Mouse (Mus musculus): ENCODE measurements around the gene Trmo. TPM values are rescaled to one million over a fixed set of nuclear protein-coding genes. Genes with fewer than 3 reads are reported as not detected.

The Trmo gene
- 4.1 and 5.0 TPM in 2 replicates for total RNA-seq (2012; rRNA removed)
- 1 to 10 TPM in 1 of 2 experiments, not detected in 1; 3.5 TPM for polyA plus RNA-seq (2012; ENCODE audit: insufficient read depth in 1 of 2, insufficient read length in 2 of 2, low read depth in 1 of 2, low replicate concordance in 2 of 2, missing spikeins in 1 of 2)

DNA sequence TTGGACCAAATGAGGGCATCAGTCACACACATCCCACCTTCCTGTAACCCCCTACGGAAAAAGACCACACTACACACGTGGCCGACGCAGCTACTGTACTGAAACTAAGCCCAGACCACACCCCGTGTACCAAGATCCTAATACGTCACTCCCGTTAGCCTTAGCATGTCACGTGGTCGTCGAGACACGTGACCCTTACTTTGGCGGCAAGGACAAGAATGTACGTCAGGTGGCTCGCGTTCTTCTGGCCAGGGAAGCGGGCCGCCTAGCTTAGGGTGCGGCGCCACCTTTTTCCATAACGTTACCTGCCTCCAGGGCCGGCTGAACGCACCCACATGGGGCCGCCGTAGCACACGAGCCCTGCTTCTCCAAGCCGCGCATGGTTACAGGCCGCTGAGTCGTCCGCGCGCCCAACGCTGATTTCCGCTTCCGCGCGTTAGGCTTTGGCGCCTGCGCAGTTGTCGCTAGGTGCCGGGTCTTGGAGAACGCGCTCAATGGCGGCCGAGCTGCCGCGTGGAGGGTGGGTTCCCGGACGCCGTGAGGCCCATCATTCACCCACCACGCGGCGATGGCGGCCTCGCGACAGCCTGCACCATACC is at the start of gene Trmo:
Gene Trmo, minus strand, starts transcription at position 425 of the 599 bp plus-strand sequence.
- Histone ChIP-seq H3K27ac (ENCODE audit: control insufficient read depth, low read depth, low read length) (peak within 1 kb of the TSS; percentile 96), H3K4me1 (ENCODE audit: control insufficient read depth in 1 of 2, insufficient read depth in 2 of 2, low read length in 2 of 2) (0 out of 4 replicates have a peak, but pooled peaks cover 0 to 2% of the 10 kb centered on the region in 2 experiments), H3K9ac (ENCODE audit: control insufficient read depth, low read depth, low read length, poor library complexity, severe bottlenecking) (peak within 1 kb of the TSS; percentile 97), H3K27me3 (ENCODE audit: control insufficient read depth in 1 of 2, insufficient read depth in 2 of 2, low read length in 2 of 2) (no peaks in the 10 kb centered on the region), H3K79me2 (ENCODE audit: control insufficient read depth, insufficient read depth, low read length, poor library complexity) (peaks cover 5% of the 10 kb centered on the region; the same call in 1 of the 2 replicates), H3K9me3 (replicated peaks; ENCODE audit: insufficient read depth, low read length) (no peaks in the 10 kb centered on the region), H3K4me3 (ENCODE audit: control insufficient read depth in 1 of 2, insufficient read depth in 1 of 2, low read depth in 2 of 2, low read length in 2 of 2) (peak within 1 kb of the TSS; percentile 70 to 90), H3K36me3 (ENCODE audit: control insufficient read depth in 1 of 2, insufficient read depth in 2 of 2, low read length in 2 of 2) (peaks cover 0 to 2% of the 10 kb centered on the region in 2 experiments; a peak in 1 of 4 replicates)
- peak; percentile 98 for DNase-seq (ENCODE audit: low read depth, low spot score)
- TF ChIP-seq ZKSCAN1 (IDR thresholded peaks at IDR 0.05; ENCODE audit: low read depth, low read length) (no peak), CTCF (IDR thresholded peaks at IDR 0.05 in 2 of 3, conservative IDR thresholded peaks at IDR 0.05 in 1 of 3; ENCODE audit: control insufficient read depth in 1 of 3, insufficient read depth in 1 of 3, low read depth in 2 of 3, low read length in 3 of 3, poor library complexity in 1 of 3, severe bottlenecking in 1 of 3) (0 out of 6 replicates have a peak, but pooled peaks of 1 of the 3 experiments have one; percentile 0), POLR2A (IDR thresholded peaks at IDR 0.05; ENCODE audit: control insufficient read depth in 1 of 2, insufficient read depth in 1 of 2, low read depth in 1 of 2, low read length in 2 of 2, poor library complexity in 1 of 2) (peak; percentile 96 to 99), BHLHE40 (IDR thresholded peaks at IDR 0.05; ENCODE audit: borderline replicate concordance, low read depth, low read length) (no peak), TBP (IDR thresholded peaks at IDR 0.05; ENCODE audit: low read depth, low read length) (peak; percentile 81), ELF1 (IDR thresholded peaks at IDR 0.05; ENCODE audit: low read depth, low read length) (peak; percentile 76), MAFK (IDR thresholded peaks at IDR 0.05; ENCODE audit: borderline replicate concordance, low read depth, low read length) (no peak), POLR2AphosphoS5 (IDR thresholded peaks at IDR 0.05; ENCODE audit: borderline replicate concordance, low read depth, low read length) (peak; percentile 87), JUND (IDR thresholded peaks at IDR 0.05; ENCODE audit: low read depth, low read length) (no peak), ZNF384 (IDR thresholded peaks at IDR 0.05; ENCODE audit: low read depth, low read length) (no peak), RCOR1 (IDR thresholded peaks at IDR 0.05; ENCODE audit: low read depth, low read length) (no peak), KAT2A (conservative IDR thresholded peaks at IDR 0.05; ENCODE audit: low read depth, low read length) (no peak), SMC3 (IDR thresholded peaks at IDR 0.05; ENCODE audit: low read depth, low read length) (no peak), ETS1 (IDR thresholded peaks at IDR 0.05; ENCODE audit: low read depth, low read length) (peak; percentile 86), ZMIZ1 (IDR thresholded peaks at IDR 0.05; ENCODE audit: low read depth, low read length) (peak; percentile 60), E2F4 (IDR thresholded peaks at IDR 0.05; ENCODE audit: borderline replicate concordance, low read depth, low read length) (peak; percentile 86), MAX (IDR thresholded peaks at IDR 0.05; ENCODE audit: low read length) (peak; percentile 97), MEF2A (IDR thresholded peaks at IDR 0.05; ENCODE audit: extremely low read depth, insufficient replicate concordance, low read depth, low read length, poor library complexity, severe bottlenecking) (no peak), EP300 (IDR thresholded peaks at IDR 0.05; ENCODE audit: low read depth in 1 of 2, low read length in 2 of 2) (no peak), CHD1 (IDR thresholded peaks at IDR 0.05; ENCODE audit: low read depth, low read length) (no peak), NRF1 (IDR thresholded peaks at IDR 0.05; ENCODE audit: insufficient read depth, low read depth, low read length, poor library complexity, severe bottlenecking) (peak; percentile 75), USF1 (IDR thresholded peaks at IDR 0.05; ENCODE audit: low read depth, low read length) (peak; percentile 95), POLR2AphosphoS2 (IDR thresholded peaks at IDR 0.05; ENCODE audit: low read length) (peak; percentile 93), MXI1 (IDR thresholded peaks at IDR 0.05; ENCODE audit: low read depth, low read length) (peak; percentile 99), ZC3H11A (IDR thresholded peaks at IDR 0.05; ENCODE audit: low read depth, low read length) (no peak), TAL1 (IDR thresholded peaks at IDR 0.05; ENCODE audit: low read length) (no peak), CHD2 (IDR thresholded peaks at IDR 0.05; ENCODE audit: low read length) (no peak), MYC (IDR thresholded peaks at IDR 0.05; ENCODE audit: low read depth, low read length) (peak; percentile 100), NELFE (IDR thresholded peaks at IDR 0.05; ENCODE audit: low read depth, low read length) (peak; percentile 90), MAZ (IDR thresholded peaks at IDR 0.05; ENCODE audit: low read depth, low read length) (no peak), GATA1 (IDR thresholded peaks at IDR 0.05; ENCODE audit: low read depth, low read length) (no peak), RAD21 (IDR thresholded peaks at IDR 0.05; ENCODE audit: low read depth, low read length) (no peak), USF2 (IDR thresholded peaks at IDR 0.05; ENCODE audit: borderline replicate concordance in 1 of 2, insufficient read depth in 1 of 2, low read depth in 1 of 2, low read length in 2 of 2) (peak; percentile 90 to 97), MYB (IDR thresholded peaks at IDR 0.05; ENCODE audit: low read depth, low read length) (no peak), HCFC1 (IDR thresholded peaks at IDR 0.05; ENCODE audit: low read depth, low read length) (peak; percentile 85), UBTF (IDR thresholded peaks at IDR 0.05; ENCODE audit: borderline replicate concordance, insufficient read depth, low read depth, low read length) (no peak)
